Mouse (Mus musculus): ENCODE results near the gene Sis. TPM values are rescaled to one million over a fixed set of nuclear protein-coding genes. Genes with fewer than 3 reads are reported as not detected.

The Sis gene
- polyA plus RNA-seq, 1 experiment from 2014 or later: not detected

- 80% methylated on average over 3 of the region's 3 CpGs for WGBS
Observed at GRCm38 (mm10) chr3:72858738-72859137, 108.9 kb downstream of the Sis start.

GRCm38 (mm10) chr3:72855405-72855804 lies 112.3 kb downstream of the Sis start:
- no peak for ATAC-seq (ENCODE audit: low read depth)
- Histone ChIP-seq H3K9me3 (ENCODE audit: control insufficient read depth, low read length) (no peaks in the 10 kb centered on the region), H3K4me1 (ENCODE audit: control insufficient read depth, insufficient read depth, low read length) (no peaks in the 10 kb centered on the region), H3K4me3 (ENCODE audit: low read depth, low read length) (no peak overlapping the region), H3K4me2 (ENCODE audit: low read depth, low read length) (no peak overlapping the region), H3K27me3 (ENCODE audit: control insufficient read depth, insufficient read depth, low read length) (no peaks in the 10 kb centered on the region), H3K9ac (replicated peaks; ENCODE audit: low read depth, low read length) (no peak overlapping the region), H3K27ac (ENCODE audit: low read depth, low read length) (no peak overlapping the region), H3K36me3 (ENCODE audit: control insufficient read depth, insufficient read depth, low read length) (no peaks in the 10 kb centered on the region)
- WGBS: 94% methylated on average over 1 of the region's 1 CpGs

More at GRCm38 (mm10) chr3:72858738-72859137, 108.9 kb downstream of the Sis start:
- Histone ChIP-seq H3K9me3 (ENCODE audit: control insufficient read depth, low read length) (no peaks in the 10 kb centered on the region), H3K27me3 (ENCODE audit: control insufficient read depth, insufficient read depth, low read length) (no peaks in the 10 kb centered on the region), H3K9ac (replicated peaks; ENCODE audit: low read depth, low read length) (no peak overlapping the region), H3K4me2 (ENCODE audit: low read depth, low read length) (no peak overlapping the region), H3K36me3 (ENCODE audit: control insufficient read depth, insufficient read depth, low read length) (no peaks in the 10 kb centered on the region), H3K4me3 (ENCODE audit: low read depth, low read length) (no peak overlapping the region), H3K27ac (ENCODE audit: low read depth, low read length) (no peak overlapping the region), H3K4me1 (ENCODE audit: control insufficient read depth, insufficient read depth, low read length) (no peaks in the 10 kb centered on the region)
- no peak for ATAC-seq (ENCODE audit: low read depth)

DNA sequence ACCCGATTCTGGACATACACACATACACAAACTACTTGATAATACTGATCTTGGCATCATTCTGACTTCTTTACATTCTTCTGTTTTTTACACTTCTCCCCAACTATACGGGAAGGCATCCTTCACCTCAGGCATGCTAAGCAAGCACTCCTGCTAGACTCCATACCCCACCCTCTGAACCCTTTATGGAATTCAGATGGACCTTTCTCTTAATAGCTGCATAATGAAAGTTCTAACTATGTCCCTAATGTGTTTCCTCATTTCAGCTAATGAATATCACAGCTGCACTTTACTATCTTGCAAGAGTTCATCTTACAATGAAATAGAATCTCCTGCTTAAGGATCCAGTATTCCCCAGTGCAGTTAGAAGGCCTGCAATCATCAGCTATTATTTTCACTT lies 127.0 kb downstream of the Sis start:
- H3K36me3 ChIP-seq (ENCODE audit: control insufficient read depth, insufficient read depth, low read length): no peaks in the 10 kb centered on the region
- H3K9ac ChIP-seq (replicated peaks; ENCODE audit: low read depth, low read length): no peak overlapping the region
- H3K4me1 ChIP-seq (ENCODE audit: control insufficient read depth, insufficient read depth, low read length): no peaks in the 10 kb centered on the region
- H3K27me3 ChIP-seq (ENCODE audit: control insufficient read depth, insufficient read depth, low read length): no peaks in the 10 kb centered on the region
- H3K4me3 ChIP-seq (ENCODE audit: low read depth, low read length): no peak overlapping the region
- H3K9me3 ChIP-seq (ENCODE audit: control insufficient read depth, low read length): no peaks in the 10 kb centered on the region
- no peak; the same call in 1 of the 2 replicates for ATAC-seq (ENCODE audit: low read depth)
- no peak overlapping the region for H3K4me2 ChIP-seq (ENCODE audit: low read depth, low read length)
- no peak overlapping the region for H3K27ac ChIP-seq (ENCODE audit: low read depth, low read length)
- WGBS: 81% methylated on average over 2 of the region's 2 CpGs

Other genes starting within 250 kb of the Sis start
- 14.8 and 17.0 TPM in 2 replicates for gene Slitrk3, start 89.9 kb upstream of the Sis start, polyA plus RNA-seq (2014; fragmentation: Nextera tagmentation; extraction: Ambion mirVana)